Mouse (Mus musculus): ENCODE results near the gene Antxr1.

Gene Antxr1

GRCm38 (mm10) chr6:87189755-87190154 lies 145.9 kb downstream of the Antxr1 start:
- DNase-seq (ENCODE audit: low read depth, low spot score) = no peak

- peak; percentile 86 for DNase-seq (ENCODE audit: low read depth, low spot score)
Observed at GRCm38 (mm10) chr6:87186988-87187387, 148.6 kb downstream of the Antxr1 start.

GRCm38 (mm10) chr6:87184418-87184817 lies 151.2 kb downstream of the Antxr1 start:
- DNase-seq (ENCODE audit: low read depth, low spot score) = no peak

GRCm38 (mm10) chr6:87183981-87184380 lies 151.6 kb downstream of the Antxr1 start:
- no peak for DNase-seq (ENCODE audit: low read depth, low spot score)

- peak; percentile 93 for DNase-seq (ENCODE audit: low read depth, low spot score)
Observed at GRCm38 (mm10) chr6:87183159-87183558, 152.5 kb downstream of the Antxr1 start.

GRCm38 (mm10) chr6:87182736-87183135 lies 152.9 kb downstream of the Antxr1 start:
- DNase-seq (ENCODE audit: low read depth, low spot score) = no peak

- DNase-seq (ENCODE audit: low read depth, low spot score) = no peak
Observed at GRCm38 (mm10) chr6:87171461-87171860, 164.2 kb downstream of the Antxr1 start.

- DNase-seq (ENCODE audit: low read depth, low spot score) = peak; percentile 45
Observed at GRCm38 (mm10) chr6:87170875-87171274, 164.7 kb downstream of the Antxr1 start.

- no peak for DNase-seq (ENCODE audit: low read depth, low spot score)
Observed at GRCm38 (mm10) chr6:87170277-87170676, 165.3 kb downstream of the Antxr1 start.

- DNase-seq (ENCODE audit: low read depth, low spot score) = no peak
Observed at GRCm38 (mm10) chr6:87168021-87168420, 167.6 kb downstream of the Antxr1 start.

GRCm38 (mm10) chr6:87166673-87167305 lies 168.8 kb downstream of the Antxr1 start:
- no peak for DNase-seq (ENCODE audit: low read depth, low spot score)

GRCm38 (mm10) chr6:87165536-87166311 lies 169.9 kb downstream of the Antxr1 start:
- DNase-seq (ENCODE audit: low read depth, low spot score) = peak; percentile 38

GRCm38 (mm10) chr6:87161391-87162263 lies 174.0 kb downstream of the Antxr1 start:
- no peak for DNase-seq (ENCODE audit: low read depth, low spot score)

- no peak for DNase-seq (ENCODE audit: low read depth, low spot score)
Observed at GRCm38 (mm10) chr6:87160196-87160595, 175.4 kb downstream of the Antxr1 start.

- DNase-seq (ENCODE audit: low read depth, low spot score) = peak; percentile 54
Observed at GRCm38 (mm10) chr6:87158062-87158623, 177.5 kb downstream of the Antxr1 start.

- no peak for DNase-seq (ENCODE audit: low read depth, low spot score)
Observed at GRCm38 (mm10) chr6:87153836-87154235, 181.8 kb downstream of the Antxr1 start.

GRCm38 (mm10) chr6:87153231-87153580 lies 182.4 kb downstream of the Antxr1 start:
- DNase-seq (ENCODE audit: low read depth, low spot score) = no peak

GRCm38 (mm10) chr6:87152461-87153230 lies 183.0 kb downstream of the Antxr1 start:
- no peak for DNase-seq (ENCODE audit: low read depth, low spot score)

GRCm38 (mm10) chr6:87151427-87151826 lies 184.2 kb downstream of the Antxr1 start:
- no peak for DNase-seq (ENCODE audit: low read depth, low spot score)

GRCm38 (mm10) chr6:87150471-87150870 lies 185.2 kb downstream of the Antxr1 start:
- DNase-seq (ENCODE audit: low read depth, low spot score) = no peak

GRCm38 (mm10) chr6:87147921-87148320 lies 187.7 kb downstream of the Antxr1 start:
- no peak for DNase-seq (ENCODE audit: low read depth, low spot score)

Data from telencephalon, adult 2 months (tissue).